In the genomic region with DNA sequence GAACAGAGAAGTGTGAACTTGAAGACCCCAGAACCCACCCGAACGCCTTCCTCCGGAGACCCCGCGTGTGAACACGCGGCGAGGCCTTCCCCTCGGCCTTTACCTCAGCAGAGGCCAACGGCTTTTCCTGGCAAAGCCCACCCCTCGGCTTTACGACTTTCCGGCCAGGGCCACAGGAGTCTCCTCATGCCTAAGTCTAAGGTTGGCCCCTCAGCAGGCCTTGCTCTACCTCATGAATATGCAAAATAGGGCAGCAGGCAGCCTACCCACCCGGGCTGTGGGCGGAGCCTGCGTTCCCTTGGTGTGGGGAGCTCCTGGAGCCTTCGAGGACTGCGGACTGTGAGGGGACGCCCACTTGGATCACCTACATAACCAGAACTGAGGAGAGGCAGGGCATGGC, we compare ENCODE assay signal across 1 mouse cellular context.
TF ChIP-seq lines count a peak whose summit lies in the region.

Hormad2 (minus strand) TSS at position 128 of the 400 bp plus-strand sequence.

TF ChIP-seq in MEL, 35 proteins besides CTCF, POLR2A, EP300 and RAD21 (continued from another document):
- peak; percentile 79 for TF ChIP-seq MAX (IDR thresholded peaks at IDR 0.05; ENCODE audit: low read length)
- peak; percentile 55; the same call in 1 of the 2 replicates for TF ChIP-seq MYB (IDR thresholded peaks at IDR 0.05; ENCODE audit: low read depth, low read length)
- peak; percentile 46; the same call in 1 of the 2 replicates for TF ChIP-seq ELF1 (IDR thresholded peaks at IDR 0.05; ENCODE audit: low read depth, low read length)
- no peak for TF ChIP-seq MAZ (IDR thresholded peaks at IDR 0.05; ENCODE audit: low read depth, low read length)
- no peak for TF ChIP-seq RCOR1 (IDR thresholded peaks at IDR 0.05; ENCODE audit: low read depth, low read length)
- TF ChIP-seq CHD1 (IDR thresholded peaks at IDR 0.05; ENCODE audit: low read depth, low read length): no peak
- no peak for TF ChIP-seq JUND (IDR thresholded peaks at IDR 0.05; ENCODE audit: low read depth, low read length)
- no peak for TF ChIP-seq UBTF (IDR thresholded peaks at IDR 0.05; ENCODE audit: borderline replicate concordance, insufficient read depth, low read depth, low read length)
- TF ChIP-seq BHLHE40 (IDR thresholded peaks at IDR 0.05; ENCODE audit: borderline replicate concordance, low read depth, low read length): no peak
- peak; percentile 49; the same call in 1 of the 2 replicates for TF ChIP-seq MXI1 (IDR thresholded peaks at IDR 0.05; ENCODE audit: low read depth, low read length)
- no peak for TF ChIP-seq USF1 (IDR thresholded peaks at IDR 0.05; ENCODE audit: low read depth, low read length)
- no peak for TF ChIP-seq GATA1 (IDR thresholded peaks at IDR 0.05; ENCODE audit: low read depth, low read length)
